Mouse (Mus musculus) embryonic fibroblast, embryonic 13.5 days (primary cell): ENCODE data around the gene Zfp668.
A peak's percentile ranks its signal among the peaks of the same experiment; 100 is the strongest.

Source experiments
- CTCF ChIP-seq: IDR thresholded peaks from 2 replicates; pipeline ENCODE4 v1.5.1; 2011; ENCODE audit warnings: mild to moderate bottlenecking, control low read depth, low read length, moderate library complexity, borderline replicate concordance; ENCODE audit not compliant: insufficient read depth
- POLR2A ChIP-seq: IDR thresholded peaks from 2 replicates; pipeline ENCODE4 v1.6.1; 2011; ENCODE audit warnings: low read depth, mild to moderate bottlenecking, control low read depth, low read length, moderate library complexity

DNA sequence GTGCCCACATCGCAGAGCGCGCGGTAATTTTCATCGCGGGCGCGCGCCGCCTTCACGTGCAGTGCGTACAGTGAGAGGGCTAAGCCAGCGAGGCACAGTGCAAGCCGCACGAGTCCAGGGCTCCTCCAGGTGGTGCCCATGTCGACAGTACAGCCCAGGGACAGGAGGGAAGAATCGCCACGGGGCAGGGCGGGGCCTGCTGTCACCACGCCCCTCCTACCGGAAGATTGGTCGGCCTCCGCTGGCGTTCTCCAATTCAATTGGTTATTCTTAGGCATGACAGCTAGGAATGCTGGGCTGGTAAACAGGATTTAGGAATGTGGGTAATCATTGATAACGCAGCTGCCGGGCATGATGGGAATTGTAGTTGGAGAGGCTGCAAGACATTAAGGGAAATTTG is 18.8 kb upstream of the Zfp668 start, which contains the start of the genes Gm21974 and Vkorc1:
- TF ChIP-seq POLR2A, result peak; percentile 91
- TF ChIP-seq CTCF, result peak; percentile 73; the same call in 1 of the 2 replicates
